Mouse (Mus musculus) heart, adult 18-20 months (tissue): ENCODE data around the gene Rasef. TPM values are rescaled to one million over a fixed set of nuclear protein-coding genes. Genes with fewer than 3 reads are reported as not detected.

Source experiments
- total RNA-seq, 2 experiments: library from RNA; stranded (reverse); gene quantifications; 2 replicates each; pipeline ENCODE4 v1.2.3; 2021

Gene Rasef
- total RNA-seq, 2 experiments from 2014 or later: 0.74 to 1.2 TPM

Other genes starting within 250 kb of the Rasef start
- gene Gm11238, start 183.1 kb downstream of the Rasef start, total RNA-seq: not detected
- gene Gm11237, start 168.0 kb downstream of the Rasef start, total RNA-seq: not detected
- gene Gm11236, start 152.9 kb downstream of the Rasef start, total RNA-seq: not detected
- gene Gm11239, start 122.6 kb downstream of the Rasef start, total RNA-seq: not detected
- gene Gm428, start 107.5 kb downstream of the Rasef start, total RNA-seq: not detected
- gene Gm11758, start 85.3 kb upstream of the Rasef start, total RNA-seq: not detected
- gene Gm11757, start 100.1 kb upstream of the Rasef start, total RNA-seq: not detected
- gene Gm13871, start 115.0 kb upstream of the Rasef start, total RNA-seq: not detected
- gene Gm11756, start 129.8 kb upstream of the Rasef start, total RNA-seq: 1 to 10 TPM; 5.8 to 6.9 TPM
- 10 to 100 TPM; 53.7 to 59.1 TPM for gene 2310002L09Rik, start 159.9 kb upstream of the Rasef start, total RNA-seq
- under 1 TPM; 0.12 to 0.23 TPM for gene Frmd3, start 222.4 kb upstream of the Rasef start, total RNA-seq